Mouse (Mus musculus) adrenal gland, postnatal 36 days (tissue): Measurements from ENCODE around the gene Tbx4. TPM values are rescaled to one million over a fixed set of nuclear protein-coding genes. Genes with fewer than 3 reads are reported as not detected.

Experiments
- DNase-seq, 2 experiments: peaks; one replicate each; pipeline ENCODE4 v3.0.0; 2021; ENCODE audit warnings: mixed read lengths in 1 of 2
- long read RNA-seq, 2 experiments: library from polyadenylated mRNA; stranded (forward); transcript quantifications; one replicate each; pipeline ENCODE4 v2.0.0; 2021; ENCODE audit warnings: borderline sequencing depth in 2 of 2
- total RNA-seq, 2 experiments: library from RNA; stranded (reverse); gene quantifications; 2 replicates each; pipeline ENCODE4 v1.2.3; 2021

Gene Tbx4
- not detected for total RNA-seq
- long read RNA-seq, experiment 1, result 0 reads
- long read RNA-seq, experiment 2, result 0 reads

DNA sequence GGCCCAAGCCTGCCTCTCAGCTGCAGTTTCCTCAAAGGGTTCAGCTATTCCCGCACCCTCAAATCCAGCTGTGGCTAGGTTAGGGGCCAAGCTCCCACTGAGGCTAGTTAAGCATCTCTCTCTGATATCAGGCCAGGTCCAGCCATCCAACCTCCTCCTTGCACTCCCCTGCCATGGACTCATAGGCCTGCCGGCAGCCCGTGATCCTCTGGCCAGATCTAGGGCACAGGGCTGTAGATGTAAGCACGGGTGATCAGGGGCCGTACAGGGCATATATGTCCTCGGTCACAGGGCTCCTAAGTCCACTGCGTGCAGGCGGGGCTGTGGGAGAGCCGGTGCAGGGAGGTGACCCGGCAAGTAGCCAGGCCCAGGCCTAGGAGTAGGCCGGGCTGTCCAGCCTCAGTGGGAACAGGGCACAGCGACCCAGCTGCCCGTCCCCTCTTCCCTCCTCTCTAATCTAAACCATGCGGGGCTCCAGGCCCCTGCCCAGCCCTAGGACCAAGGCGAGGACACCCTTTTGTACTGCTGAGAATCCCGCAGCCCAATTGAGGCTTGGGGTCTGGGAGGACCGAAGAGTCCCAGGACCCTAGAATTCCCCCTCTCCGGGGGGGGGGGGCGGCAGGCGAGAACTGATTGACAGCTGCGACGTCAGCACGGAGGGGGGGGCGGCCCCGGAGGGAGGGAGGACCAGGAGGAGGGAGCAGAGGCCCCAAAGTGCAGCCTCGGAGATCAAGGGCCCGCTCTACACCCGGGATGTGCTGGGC is at the start of gene Tbx4:
TSS of gene Tbx4 (plus strand) at position 758 of the 764 bp plus-strand sequence.
- DNase-seq, result no peak

DNA sequence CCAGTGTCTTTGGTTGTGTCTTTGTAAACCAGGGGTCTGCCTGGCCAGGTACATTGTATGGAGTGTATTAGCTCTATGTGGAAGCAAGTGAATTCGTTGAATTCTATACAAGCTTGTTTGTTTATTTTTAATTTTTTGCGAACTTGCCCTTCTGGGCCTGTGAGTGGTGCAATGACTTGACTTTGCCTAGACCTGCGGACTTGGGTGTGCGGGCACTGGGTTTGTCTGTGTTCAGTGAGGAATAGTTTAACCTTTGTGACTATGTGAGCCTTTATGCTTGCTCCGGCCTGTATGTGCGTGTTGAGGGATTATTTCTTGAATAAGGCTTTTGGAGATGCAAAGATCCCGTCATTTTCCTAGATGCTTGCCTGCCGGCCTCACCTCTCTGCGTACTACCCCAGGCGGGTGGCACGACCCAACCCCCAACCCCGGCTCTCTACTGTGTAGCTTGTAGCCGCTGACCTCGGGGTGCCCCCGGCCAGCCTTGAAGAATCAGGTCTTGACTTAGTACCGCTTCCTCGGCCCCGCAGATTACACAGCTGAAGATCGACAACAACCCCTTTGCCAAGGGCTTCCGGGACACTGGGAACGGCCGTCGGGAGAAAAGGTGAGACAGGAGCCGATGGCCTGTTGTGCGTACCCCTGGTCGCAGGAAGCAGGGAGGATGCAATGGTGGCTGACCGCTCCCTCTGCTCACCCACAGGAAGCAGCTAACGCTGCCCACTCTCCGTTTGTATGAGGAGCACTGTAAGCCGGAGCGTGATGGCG is 49.5 kb upstream of the Tbx4 start:
- DNase-seq, result peak in 1 of 2 experiments; percentile 68

DNA sequence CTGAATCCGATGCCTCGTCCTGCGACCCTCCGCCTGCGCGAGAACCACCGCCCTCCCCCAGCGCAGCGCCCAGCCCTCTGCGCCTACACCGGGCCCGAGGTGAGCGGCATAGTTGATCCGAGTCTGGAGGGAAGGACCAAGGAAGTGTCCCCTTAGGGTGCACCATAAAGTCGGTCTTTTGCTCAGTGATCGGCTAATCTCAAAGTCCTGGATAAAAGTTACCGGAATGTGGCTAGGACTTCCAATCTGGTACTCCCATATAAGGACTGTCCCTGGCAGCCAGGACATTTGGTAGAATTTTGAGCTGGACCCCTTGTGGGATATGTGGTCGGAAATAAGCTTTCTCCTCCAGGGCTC is 49.0 kb upstream of the Tbx4 start:
- DNase-seq, result peak in 1 of 2 experiments; percentile 37

DNA sequence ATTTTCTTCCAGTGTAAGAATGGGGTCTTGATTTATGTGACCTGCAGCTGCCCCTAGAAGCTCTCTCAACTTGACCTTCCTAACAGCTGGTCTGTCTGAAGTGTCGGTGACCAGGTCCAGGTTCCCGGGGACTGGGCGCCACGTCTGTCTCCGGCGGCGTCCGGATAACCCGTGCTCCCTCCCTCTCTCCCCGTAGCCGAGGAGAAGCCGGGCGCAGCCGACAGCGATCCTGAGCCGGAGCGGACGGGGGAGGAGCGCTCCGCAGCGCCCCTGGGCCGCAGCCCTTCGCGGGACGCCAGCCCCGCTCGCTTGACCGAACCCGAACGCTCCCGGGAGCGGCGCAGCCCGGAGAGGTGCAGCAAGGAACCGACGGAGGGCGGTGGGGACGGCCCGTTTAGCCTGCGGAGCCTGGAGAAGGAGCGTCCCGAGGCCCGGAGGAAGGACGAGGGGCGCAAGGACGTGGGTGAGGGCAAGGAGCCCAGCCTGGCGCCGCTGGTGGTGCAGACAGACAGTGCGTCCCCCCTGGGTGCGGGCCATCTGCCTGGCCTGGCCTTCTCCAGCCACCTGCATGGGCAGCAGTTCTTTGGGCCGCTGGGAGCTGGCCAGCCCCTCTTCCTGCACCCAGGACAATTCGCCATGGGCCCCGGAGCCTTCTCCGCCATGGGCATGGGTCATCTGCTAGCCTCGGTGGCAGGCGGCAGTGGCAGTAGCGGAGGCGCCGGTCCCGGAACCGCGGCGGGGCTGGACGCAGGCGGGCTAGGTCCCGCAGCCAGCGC is 48.4 kb upstream of the Tbx4 start:
- peak in 1 of 2 experiments; percentile 45 for DNase-seq

DNA sequence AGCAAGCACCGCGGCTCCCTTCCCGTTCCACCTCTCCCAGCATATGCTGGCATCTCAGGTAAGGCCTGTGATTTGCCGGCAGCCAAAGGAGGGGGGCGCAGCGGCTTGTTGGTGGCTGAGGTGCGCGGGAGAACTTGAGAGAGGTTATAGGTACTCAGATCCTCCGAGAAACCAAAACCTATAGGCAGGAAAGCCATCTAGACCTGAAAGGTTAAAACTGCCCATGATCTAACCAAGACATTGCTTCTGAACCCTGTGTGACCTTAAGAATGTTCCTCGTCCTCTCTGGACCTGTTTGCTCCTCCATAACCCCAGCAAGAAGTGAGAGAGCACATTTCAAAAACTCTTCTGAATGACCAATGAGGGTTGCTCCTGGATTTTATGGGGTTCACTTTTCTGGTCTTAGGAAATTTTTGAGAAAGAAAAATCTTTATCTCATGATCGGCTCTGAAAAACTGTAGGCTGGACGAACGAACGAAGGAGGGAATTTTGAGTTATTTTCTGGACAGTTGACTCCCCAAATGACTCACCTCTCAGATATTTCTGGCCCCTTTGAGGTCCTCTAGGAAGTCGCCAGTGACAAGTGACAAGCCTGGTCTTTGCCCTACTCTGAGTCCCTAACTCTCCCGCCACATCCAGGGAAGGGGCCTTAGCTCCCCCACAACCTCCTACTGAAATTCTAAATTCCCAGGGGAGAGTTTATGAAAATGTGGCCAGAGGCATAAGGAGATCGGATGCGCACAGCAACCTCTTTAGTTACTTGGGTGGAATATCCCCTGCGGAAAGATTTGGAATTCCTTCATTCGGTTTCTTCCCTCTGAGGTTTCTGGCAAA is 47.6 kb upstream of the Tbx4 start:
- DNase-seq, result peak in 1 of 2 experiments; percentile 27

DNA sequence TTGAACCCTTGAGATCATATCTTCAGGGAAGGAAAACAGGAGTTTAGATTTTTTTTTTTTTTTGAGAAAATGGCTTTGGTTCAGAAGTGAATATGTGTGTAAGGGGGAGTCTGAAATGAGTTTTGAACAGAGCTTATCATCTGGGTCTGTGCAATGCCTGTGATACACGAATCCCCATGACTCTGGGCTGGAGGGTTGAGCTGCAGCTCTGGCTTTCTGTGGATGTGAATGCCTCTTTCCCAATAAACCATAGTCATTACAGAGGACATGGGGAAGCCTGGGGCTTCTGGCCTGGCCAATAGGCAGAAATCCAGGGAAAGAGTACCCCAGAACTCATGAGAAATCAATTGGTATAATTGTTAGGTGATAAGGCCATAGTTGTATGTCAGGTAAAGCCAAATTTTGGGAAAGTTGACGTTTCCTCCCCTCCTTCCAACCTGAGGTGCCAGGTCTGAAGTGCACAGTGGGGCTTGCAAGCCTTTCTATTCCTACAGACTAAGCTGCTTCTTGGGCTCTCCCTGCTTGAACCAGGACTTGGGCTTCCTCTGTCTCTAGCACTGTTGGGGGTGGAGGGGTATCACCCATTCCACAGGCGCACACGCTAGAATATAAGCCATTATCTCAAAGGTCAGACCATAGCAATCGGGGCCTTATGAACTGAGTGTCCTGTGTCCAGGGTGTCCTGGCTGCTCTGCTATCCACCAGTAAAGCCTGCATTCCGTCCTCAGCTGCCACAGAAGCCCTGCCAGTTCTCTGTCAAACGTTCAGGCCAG is 46.8 kb upstream of the Tbx4 start:
- no peak for DNase-seq

DNA sequence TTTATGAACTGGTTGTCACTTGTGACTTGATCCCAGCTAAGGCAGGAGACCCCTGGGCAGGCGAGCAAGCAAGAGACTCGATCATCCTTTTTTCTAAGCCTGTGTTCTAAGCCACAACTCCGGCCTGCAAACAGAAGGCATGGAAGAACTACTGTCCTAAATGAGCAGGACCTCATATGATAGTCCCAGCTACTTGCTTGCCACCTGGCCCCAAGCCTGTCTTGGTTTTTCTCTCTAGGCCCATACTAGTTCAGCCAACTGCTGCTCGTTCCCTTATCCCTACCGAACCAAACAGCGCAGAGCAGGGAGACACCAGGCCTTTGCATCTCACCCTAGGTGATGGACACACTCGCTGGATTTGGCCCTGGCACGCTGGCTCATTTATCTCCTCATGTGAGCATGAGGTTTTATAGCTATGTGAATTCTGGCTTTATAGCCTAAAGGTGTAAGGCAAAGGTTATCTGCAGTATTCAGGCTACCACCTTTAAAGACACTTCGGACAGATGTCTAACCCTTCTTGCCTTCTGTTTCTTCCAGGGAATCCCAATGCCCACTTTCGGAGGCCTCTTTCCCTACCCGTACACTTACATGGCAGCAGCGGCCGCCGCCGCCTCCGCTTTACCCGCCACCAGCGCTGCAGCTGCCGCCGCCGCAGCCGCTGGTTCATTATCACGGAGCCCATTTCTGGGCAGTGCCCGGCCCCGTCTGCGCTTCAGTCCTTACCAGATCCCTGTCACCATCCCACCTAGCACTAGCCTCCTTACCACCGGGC is 46.0 kb upstream of the Tbx4 start:
- no peak for DNase-seq

DNA sequence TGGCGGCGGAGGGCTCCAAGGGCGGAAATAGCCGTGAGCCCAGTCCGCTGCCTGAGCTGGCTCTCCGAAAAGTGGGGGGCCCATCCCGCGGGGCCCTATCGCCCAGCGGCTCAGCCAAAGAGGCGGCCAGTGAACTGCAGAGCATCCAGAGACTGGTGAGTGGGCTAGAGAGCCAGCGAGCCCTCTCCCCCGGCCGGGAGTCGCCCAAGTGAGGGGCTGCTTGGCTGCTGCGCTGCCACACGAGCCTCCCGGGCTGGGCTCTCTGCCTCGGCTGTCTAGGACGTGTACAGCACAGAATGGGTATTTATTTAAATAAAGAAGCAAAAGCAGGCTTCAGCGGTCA is 45.4 kb upstream of the Tbx4 start:
- peak in 1 of 2 experiments; percentile 51 for DNase-seq

DNA sequence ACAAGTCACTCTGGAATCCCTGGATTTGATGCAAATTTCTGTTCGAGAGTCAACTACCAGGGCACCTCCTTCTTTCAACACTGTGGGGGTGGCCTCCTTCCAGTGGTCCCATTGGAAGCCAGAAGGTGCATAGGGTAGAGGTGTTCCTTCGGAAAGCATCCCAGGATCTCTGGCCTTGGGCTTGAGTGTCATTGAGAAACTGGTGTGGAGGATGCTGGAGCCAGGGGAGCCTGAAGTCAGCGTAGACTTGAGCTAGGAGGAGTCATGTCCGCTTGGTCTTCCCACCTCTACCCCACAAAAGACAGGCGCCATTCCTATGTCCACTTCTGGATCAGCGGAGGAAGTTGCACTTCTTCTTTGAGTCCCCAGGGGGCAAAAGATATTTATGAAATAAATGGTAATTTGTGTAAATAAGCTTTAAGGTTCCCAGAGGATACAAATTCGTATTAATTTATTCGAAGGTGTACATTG is 45.0 kb upstream of the Tbx4 start:
- no peak for DNase-seq

DNA sequence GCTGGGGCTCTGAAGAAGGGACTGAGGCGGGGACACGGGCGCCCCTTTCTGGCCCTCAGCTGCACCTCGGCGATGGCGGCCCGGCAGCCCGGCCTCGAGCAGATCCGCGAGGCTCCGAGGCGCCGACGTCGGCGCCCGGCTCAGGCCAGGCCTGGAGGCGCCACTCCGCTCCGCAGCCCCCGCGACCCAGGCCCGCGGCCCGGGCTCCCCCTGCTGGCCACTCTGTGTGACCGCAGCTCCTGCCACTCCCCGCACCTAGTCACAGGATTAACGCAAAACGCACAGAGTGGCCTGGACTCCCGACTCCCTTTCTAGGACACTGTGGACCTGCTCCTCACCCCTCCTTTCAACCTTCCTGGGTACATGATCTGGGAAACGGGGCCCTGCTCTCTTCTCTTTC is 44.2 kb upstream of the Tbx4 start:
- DNase-seq, result peak; percentile 80 to 91

DNA sequence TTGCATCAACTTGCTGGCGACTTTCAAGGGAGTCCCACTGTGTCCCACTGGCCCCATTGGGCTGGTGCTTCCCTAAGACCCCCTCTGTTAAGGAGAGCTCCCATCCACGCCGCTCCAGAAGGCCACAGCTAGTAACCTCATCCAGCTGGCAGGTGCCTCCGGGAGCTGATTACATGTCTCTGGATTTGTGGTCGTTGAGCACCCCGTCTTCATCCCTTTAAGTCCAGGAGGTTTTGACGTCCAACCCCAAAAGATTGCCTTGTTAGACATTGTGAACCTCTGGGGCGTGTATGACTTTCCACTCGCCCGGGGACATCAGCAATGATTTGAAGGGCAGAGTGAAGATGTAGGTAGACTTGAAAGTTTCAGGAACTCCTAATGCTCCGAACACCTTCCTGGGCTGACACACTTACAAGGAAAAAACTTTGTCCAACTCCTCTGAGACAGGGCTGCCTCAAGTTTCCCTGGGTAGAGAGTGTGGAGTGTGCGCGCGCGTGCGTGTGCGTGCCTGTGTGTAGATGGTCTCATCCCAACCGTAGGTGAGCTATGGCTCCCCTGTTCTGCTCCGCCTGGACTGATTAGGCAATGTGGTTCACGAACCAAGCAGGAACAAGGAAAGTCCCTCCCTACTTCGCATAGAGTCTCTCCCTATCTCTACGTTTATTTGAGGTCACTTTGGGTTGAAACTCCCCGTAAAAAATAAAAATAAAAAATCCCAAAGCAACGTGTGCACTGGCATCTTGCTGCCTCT is 43.5 kb upstream of the Tbx4 start:
- peak in 1 of 2 experiments; percentile 32 for DNase-seq

DNA sequence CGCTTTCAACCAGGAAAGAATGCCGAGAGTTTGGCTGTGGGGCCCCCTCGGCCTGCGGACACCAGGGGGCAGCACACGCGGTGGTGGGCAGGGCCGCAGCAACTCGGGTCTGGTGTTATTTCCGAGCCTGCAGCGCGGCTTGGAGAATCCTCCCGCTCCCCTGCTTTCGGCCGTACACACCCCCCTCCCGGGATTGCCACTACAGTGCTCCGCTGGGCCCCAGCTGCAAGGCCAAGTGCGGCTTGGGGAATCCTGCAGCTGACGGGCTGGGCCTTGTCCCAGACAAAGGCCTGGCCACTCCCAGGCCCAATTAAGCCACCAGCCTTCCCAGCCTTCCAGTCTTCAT is 42.9 kb upstream of the Tbx4 start:
- peak; percentile 85 to 92 for DNase-seq

DNA sequence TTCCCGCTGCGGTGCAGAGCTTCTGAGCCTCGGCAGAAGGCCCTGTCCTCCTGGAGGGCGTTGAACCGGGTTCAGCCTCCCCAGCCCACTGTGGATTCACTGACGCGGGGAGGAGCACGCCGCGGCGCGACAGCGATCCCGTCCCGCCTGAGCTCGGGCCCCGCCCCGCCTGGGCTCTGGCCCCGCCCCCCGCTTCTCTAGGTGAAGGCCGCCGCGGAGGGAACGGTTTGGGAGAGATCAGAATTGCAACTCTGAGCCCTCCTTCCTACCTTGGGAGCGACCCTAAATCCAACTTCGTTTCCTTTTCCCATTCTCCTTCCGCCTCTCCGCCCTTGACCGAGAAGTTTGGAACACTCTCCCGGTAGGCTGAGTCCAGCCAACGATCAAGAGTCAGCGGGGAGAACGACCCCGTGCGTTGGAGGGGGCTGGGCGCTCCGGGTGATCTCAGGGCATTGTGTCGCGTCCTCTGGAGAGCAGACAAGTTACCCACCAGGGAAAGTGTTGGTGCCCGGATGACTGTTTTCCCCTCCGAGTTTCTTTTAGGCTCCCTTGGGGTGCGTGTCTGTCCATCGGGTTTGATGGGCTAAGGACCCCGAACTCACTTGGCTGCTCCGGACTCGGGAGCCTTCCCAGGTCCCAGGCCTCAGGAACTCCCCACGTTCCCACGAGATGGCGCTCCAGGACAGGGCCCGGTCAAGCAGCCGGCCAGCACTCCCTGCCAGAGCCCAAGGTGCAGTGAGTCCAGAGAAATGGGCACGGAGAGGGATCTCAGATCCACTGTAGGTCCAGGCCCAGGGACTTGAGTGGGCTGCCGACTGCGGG is 41.9 kb upstream of the Tbx4 start:
- peak; percentile 95 to 97 for DNase-seq

DNA sequence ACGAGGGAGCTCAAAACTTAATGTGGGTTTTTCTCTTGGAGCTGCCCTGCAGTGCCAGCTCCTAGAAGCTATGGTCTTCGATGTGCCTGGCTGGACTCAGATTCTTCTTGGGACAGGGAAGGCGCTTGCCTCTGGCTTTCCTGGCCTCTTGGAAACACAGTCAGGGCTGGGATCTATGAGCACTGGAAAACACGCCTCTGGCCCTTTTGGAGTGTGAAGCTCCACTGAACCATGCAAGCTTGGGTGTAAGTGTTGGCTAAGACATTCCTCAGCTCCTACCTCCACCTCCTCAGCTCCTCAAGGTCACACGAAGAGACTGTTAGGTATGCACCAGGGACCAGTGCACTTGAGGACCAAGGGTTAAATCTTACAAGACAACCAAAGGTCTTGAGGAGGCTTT is 41.3 kb upstream of the Tbx4 start:
- DNase-seq, result no peak

DNA sequence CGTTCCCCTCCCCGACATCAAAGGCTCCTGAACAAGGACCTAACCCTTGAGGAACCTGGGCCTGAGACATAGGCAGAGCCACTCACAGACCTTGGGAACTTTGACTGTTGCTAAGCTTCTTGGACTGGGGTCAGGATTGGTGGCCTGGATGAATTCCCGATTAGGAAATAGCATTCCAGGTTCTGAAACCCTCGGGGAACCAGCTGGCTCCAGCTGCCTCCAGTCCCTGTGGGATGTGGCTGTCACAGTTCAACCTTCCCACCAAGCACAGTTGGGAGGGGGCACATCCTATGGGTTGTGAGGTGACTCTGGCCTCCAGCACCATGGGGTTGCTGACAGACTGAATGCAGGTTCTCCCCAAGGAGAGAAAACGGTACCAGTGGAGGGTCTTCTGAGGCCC is 40.3 kb upstream of the Tbx4 start:
- peak in 1 of 2 experiments; percentile 59 for DNase-seq

DNA sequence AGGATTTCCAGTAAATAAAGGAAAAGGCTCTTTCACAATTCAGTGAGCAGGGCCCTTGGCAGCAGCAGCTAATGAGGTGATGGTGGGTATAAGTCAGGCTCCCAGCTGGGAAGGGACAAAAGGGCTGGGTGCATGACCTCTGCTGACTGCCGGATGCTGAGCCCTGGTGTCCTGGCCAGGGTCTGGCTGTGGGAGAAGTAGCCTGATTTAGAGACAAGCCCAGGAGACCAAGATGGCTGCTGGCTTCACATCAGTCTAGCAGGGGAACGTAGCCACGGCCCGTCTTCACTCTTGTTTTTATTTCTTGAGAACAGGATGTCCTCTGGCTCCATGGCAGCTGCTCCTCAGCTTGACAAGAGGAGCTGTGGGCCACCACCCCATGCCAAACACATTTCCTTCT is 39.7 kb upstream of the Tbx4 start:
- no peak for DNase-seq

DNA sequence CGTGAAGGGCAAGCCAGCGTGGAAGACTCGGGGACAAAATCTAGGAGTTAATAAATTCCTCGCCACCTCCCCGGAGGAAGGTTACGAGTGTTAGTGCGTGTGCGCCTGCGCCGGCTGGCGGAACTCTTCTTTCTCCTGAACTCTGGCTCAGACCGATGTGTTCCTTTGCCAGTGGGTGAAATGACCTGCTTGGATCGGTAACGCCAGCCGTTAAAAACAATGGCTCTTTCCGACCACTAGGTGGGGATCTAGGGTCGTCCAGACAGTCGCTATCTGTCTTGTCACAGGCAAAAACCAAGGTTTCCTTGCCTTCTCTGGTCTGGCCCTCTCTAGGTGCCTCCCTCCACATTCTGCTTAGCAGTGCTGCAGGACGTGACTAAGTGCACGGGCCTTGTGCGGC is 37.2 kb upstream of the Tbx4 start:
- peak; percentile 77 to 82 for DNase-seq

DNA sequence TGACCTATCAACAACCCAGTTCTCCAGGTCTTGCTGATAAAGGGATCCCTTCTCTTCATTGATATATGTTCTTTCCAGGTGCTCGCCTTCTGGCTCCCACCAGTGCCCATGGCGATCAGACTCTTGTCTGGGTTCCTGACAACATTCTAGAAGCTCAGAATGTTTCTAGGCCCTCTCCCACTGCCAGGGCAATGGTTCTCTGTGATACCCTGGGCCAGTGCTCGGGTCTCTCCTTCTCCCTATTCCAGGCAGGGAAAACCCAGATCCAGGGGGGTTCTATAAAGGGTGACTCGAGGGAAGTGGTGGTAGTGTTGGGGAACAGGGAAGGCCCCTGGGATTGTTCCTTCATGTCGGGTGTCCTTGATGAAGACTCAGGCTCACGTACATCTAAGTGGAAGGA is 36.0 kb upstream of the Tbx4 start, which contains the start of gene Gm11444:
TSS of gene Gm11444 (minus strand) at position 101 of the 400 bp plus-strand sequence.
- no peak for DNase-seq
